Mouse (Mus musculus) embryonic fibroblast, embryonic 13.5 days (primary cell): Measurements from ENCODE around the gene Spata1.

Experiments
- CTCF ChIP-seq: IDR thresholded peaks from 2 replicates; pipeline ENCODE4 v1.5.1; 2011; ENCODE audit warnings: mild to moderate bottlenecking, control low read depth, low read length, moderate library complexity, borderline replicate concordance; ENCODE audit not compliant: insufficient read depth
- POLR2A ChIP-seq: IDR thresholded peaks from 2 replicates; pipeline ENCODE4 v1.6.1; 2011; ENCODE audit warnings: low read depth, mild to moderate bottlenecking, control low read depth, low read length, moderate library complexity

- TF ChIP-seq POLR2A = no peak
- no peak for TF ChIP-seq CTCF
Measured at GRCm38 (mm10) chr3:146451375-146451774, 48.2 kb downstream of the Spata1 start.
